Mouse (Mus musculus): Measurements from ENCODE around the gene Hpse2.

Gene Hpse2

GRCm38 (mm10) chr19:42973740-42974139, 414.4 kb downstream of the Hpse2 start:
- DNase-seq (ENCODE audit: extremely low spot score, low spot score), result no peak

DNA sequence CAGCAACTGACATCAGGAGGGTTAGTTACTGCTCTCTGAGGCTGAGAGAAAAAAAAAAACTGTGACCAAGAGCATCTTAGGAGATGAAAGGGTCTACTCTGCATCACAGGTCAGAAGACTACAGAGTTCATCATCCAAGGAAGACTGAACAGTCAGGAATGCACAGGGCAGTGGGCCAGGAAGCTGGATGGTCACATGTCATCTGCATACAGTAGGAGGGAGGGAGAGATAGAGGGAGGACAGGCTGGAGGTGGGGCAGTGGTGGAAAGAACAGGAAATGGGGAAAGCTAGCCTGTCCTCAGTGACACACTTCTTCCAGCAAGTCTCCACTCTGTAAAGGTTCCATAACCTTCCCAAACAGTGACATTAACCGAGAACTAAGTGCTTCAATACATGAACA, 423.0 kb downstream of the Hpse2 start:
- no peak for DNase-seq (ENCODE audit: extremely low spot score, low spot score)

DNA sequence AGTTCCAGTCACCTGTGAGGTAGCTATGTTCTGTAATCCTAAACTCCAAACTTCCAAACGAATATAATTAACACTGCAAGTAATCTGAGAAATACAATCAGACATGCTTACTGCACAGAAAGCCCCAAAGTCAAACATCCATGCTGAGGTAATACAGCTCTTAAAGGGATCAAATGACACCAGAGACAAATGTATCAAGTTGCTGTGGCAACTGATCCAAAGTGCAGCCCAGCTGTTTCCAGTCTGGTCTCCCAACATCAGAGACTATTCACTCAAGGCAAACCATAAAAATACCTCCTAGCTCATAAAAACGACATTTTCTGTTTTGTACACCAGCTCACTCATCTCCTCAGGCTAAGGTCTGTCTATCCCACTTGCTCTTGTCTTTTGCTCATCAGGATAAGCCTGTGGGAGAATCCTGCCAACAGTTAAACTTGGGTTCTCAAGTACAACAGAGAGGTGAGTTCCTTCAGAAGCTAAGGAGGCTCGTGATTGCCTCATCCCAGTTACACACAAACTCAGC, 440.0 kb downstream of the Hpse2 start:
- DNase-seq (ENCODE audit: extremely low spot score, low spot score), result peak; percentile 33

- no peak for DNase-seq (ENCODE audit: extremely low spot score, low spot score)
Observed at GRCm38 (mm10) chr19:42937544-42937943, 450.6 kb downstream of the Hpse2 start.

GRCm38 (mm10) chr19:42936661-42937193, 451.4 kb downstream of the Hpse2 start:
- peak; percentile 35 for DNase-seq (ENCODE audit: extremely low spot score, low spot score)

GRCm38 (mm10) chr19:42929702-42930101, 458.5 kb downstream of the Hpse2 start:
- DNase-seq (ENCODE audit: extremely low spot score, low spot score), result no peak

DNA sequence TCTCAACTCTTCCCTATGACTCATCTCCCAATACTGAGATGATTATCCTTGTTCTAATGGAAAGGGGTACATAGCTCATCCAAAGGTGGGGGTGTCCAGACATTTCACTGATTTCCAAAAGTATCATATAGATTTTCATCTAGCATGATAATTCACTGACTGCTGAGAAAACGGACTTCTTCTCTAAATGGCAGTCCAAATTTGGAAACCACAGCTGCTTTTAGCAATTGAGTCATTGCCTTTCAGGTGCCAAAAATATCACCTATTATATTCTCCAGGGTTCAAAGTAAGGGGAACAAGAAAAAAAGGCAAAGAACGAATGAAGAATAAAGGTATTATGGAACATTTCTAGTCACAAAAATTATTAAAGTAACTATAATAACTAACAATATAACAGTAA, 459.9 kb downstream of the Hpse2 start:
- DNase-seq (ENCODE audit: extremely low spot score, low spot score), result no peak

DNA sequence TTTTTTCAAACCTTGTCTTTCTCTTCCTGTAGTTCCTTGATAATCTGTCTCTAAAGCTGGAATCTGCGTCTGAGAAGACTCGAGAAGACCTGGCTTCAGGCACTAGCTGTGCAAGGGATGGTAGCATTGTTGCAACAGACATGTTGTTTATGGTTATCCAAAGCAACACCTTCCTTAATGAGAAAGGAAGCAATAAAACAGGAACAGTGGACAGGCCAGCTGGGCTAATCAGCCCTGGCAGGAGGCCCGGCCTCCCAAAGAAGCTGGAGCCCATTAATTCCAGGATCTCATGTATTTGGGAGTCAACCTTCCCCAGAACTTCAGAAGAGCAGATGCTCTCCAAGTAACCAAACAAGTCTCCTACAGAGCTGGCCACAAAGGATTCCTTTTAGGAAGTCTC, 465.5 kb downstream of the Hpse2 start:
- no peak for DNase-seq (ENCODE audit: extremely low spot score, low spot score)

GRCm38 (mm10) chr19:42913703-42914102, 474.5 kb downstream of the Hpse2 start:
- no peak for DNase-seq (ENCODE audit: extremely low spot score, low spot score)

DNA sequence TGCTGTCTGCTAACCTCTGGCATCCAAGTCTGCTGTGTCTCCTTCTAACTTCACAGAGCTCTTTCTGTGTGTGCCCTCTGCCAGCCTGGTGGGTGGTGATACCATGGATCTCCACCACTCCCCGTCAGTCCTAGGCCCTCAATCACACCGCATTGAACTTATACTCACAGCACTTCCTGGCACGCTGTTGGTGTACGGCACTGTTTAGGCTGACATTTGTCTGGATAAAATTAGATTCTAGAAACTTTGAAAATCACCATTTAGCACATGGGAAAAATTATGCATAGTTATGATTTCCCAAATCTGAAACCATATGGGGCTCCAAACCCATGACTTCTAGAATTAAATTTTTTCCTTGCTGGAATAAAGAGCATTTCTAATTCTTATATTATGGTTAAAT, 478.4 kb downstream of the Hpse2 start:
- DNase-seq (ENCODE audit: extremely low spot score, low spot score), result no peak

DNA sequence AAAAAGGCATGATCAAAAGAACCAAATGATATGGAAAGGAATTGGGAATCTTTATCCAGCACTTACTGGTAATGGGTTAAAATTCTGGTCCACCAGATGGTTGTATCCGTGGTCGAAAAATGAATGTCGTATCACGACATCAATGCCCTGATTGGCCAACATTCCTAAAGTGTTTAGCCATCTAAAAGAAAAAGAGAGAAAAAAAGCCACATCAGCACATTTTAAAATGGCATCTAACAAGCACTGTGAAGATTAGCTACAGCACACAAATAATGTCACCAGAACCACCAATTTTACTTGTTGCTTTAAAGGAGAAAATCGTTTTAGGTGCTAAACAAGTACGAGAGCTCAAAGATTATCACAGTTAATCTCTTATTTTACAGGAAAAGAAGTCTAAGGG, 479.6 kb downstream of the Hpse2 start:
- DNase-seq (ENCODE audit: extremely low spot score, low spot score), result no peak

GRCm38 (mm10) chr19:42906328-42906727, 481.8 kb downstream of the Hpse2 start:
- no peak for DNase-seq (ENCODE audit: extremely low spot score, low spot score)

DNA sequence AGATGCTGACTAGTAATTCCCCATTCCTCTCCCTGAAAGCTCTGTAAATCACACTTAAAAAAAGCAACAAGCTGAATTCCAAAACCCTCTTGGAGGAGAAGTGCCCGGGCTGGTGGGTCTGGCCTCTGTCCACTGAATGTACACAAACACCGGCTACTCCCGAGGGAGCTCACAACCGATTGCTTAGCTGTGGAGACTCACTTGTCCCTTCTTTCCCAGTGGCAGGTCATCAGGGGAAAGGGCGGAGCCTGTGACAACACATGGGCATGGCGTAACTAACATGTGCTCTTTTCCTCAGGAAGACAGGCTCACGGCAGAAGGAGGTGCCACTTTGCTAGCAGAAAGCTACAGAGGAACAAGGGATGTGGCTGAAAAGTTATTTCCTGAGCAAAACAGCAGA, 483.4 kb downstream of the Hpse2 start:
- DNase-seq (ENCODE audit: extremely low spot score, low spot score), result peak; percentile 23

DNA sequence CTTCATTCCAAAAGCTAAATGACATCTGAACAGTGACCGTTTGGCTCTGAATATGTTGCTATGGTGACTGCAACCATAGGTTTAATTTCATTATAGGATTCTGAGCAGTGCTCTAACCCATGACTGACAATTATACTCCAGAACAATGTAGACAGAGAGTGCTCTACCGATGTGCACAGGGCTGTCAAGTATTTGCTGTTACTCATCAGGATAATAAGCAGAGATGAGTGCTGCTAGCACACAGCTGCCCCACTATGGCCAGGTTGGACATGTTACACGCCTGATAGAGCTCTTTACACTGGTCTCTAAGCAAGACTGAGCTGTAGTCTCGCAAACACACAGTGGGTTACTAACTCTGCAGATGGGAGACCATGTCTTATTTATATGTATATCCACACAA, 483.9 kb downstream of the Hpse2 start:
- DNase-seq (ENCODE audit: extremely low spot score, low spot score), result no peak

DNA sequence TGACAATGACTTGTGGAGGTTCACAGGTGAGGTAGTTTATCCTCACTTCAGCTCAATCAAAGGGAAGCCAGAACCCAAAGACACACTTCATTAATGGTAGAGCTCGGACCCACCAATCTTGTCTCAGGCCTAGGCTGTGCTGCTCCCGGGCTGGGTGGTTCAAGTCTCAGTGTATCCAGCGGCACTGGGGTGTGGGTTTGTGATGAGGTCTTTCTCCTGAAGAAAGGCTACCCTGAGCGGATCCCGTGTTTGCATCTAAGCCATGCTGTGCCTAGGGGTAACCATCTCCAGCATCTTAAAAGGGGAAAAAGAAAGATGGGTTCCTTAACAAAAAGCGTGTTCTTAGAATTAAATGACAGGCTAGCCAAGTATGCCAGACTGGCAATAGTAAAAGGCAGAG, 484.3 kb downstream of the Hpse2 start:
- DNase-seq (ENCODE audit: extremely low spot score, low spot score), result no peak

GRCm38 (mm10) chr19:42902410-42903021, 485.6 kb downstream of the Hpse2 start:
- DNase-seq (ENCODE audit: extremely low spot score, low spot score), result no peak

GRCm38 (mm10) chr19:42891599-42891998, 496.6 kb downstream of the Hpse2 start:
- DNase-seq (ENCODE audit: extremely low spot score, low spot score), result no peak

GRCm38 (mm10) chr19:42877653-42878052, 510.5 kb downstream of the Hpse2 start:
- no peak for DNase-seq (ENCODE audit: extremely low spot score, low spot score)

DNA sequence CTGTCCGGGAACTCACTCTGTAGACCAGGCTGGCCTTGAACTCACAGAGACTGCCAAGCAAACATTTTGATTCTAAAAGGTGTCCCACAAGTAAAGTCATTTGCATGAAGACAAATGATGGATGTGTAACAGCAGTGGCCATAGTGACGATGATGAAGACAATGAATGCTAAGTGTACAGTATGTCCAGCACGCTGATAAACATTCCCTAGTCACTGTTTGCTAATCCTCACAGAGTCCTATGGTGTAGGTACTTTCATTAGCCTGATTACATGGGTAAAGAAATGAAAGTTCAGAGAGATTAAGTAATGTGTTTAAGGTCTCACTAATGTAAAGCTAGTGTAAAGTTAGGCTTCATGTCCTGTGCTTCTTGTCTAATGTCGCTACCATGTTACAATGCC, 511.6 kb downstream of the Hpse2 start:
- DNase-seq (ENCODE audit: extremely low spot score, low spot score), result no peak

DNA sequence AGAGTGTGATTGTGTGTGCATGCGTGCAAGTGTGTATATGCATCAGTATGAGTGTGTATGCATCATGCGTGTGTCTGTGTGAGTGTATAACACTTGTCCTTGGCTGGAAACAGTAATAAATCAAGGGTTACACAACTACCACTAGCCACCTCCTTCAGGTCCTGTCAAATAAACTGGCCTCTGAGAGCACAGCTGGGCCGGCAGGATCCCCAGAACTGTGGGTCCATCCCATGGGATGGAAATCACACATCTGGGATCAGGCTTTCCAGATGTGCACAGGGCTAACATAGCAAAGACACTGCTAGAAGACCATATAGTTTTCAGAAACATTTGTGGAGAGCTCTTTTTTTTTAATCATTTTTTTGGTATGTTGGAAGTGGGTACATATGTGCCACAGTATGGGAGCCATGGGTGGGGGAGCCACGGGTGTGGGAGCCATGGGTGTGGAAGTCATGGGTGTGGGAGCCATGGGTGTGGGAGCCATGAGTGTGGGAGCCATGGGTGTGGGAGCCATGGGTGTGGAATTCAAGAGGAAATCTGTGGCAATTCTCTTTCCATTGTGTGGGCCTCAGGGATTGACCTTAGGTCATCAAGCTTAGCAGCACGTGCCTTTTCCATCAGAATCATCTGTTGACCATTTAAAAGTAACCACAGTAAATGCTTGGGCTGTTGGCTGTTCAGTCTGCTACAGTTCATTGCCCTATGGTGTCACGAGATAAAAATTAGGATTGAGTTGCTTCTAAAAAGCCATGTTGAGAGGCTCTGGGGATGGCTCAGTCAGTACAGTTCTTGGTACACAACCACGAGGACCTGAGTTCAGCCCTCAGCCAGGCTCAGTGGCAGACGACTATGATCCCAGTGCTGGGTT, 518.3 kb downstream of the Hpse2 start:
- DNase-seq (ENCODE audit: extremely low spot score, low spot score), result no peak

- no peak for DNase-seq (ENCODE audit: extremely low spot score, low spot score)
Observed at GRCm38 (mm10) chr19:42868958-42869662, 519.0 kb downstream of the Hpse2 start.

GRCm38 (mm10) chr19:42863013-42863412, 525.1 kb downstream of the Hpse2 start:
- no peak for DNase-seq (ENCODE audit: extremely low spot score, low spot score)

All from neural tube, embryonic 10.5 days (tissue).